Mouse (Mus musculus): Measurements from ENCODE around the gene Ccdc77. TPM values are rescaled to one million over a fixed set of nuclear protein-coding genes. Genes with fewer than 3 reads are reported as not detected.

Gene Ccdc77
- 12.9 TPM for total RNA-seq (2023)

DNA sequence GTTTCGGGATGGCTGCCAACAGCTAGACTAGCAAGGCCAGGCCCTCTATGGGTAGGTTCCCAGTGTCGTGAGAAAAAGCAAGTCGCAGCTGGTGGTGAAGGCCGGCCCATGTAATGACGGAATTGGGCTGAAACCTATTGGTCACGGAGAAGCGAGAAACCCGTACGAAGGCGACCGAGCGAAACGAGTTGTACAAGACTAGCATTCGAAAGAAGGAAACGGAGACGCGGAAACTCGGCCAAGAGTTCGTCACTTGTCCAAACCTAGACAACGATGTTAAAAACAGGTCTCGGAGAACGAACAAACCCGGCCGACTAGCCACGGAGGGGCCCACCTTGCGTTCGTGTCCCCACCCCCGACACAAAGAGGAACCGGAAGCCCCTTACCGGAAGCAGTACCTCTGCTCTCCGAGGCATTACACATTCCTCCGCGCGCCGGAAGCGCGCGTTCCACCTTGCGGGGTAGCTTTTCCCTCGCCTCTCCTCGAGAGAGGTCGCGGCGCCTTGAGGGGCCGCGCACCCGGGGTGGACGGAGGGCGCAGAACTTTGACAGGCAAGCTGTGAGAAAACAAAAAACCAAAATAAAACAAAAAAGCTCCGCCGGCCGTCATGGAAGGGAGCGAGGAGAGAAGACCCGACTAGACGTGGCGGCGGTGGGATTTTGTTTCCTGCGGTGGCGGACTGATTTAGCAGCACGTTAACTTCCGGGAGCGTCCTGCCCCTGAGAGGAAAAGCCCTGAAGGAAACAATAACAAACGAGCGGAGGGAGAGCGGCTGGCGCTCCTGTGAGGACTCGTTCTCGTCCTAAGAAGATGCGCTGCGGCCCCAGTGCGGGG is at the start of gene Ccdc77, which contains the start of gene Kdm5a:
Gene Ccdc77, minus strand, starts transcription at position 687 of the 835 bp plus-strand sequence.
Gene Kdm5a, plus strand, starts transcription at position 437 of the 835 bp plus-strand sequence.

DNA sequence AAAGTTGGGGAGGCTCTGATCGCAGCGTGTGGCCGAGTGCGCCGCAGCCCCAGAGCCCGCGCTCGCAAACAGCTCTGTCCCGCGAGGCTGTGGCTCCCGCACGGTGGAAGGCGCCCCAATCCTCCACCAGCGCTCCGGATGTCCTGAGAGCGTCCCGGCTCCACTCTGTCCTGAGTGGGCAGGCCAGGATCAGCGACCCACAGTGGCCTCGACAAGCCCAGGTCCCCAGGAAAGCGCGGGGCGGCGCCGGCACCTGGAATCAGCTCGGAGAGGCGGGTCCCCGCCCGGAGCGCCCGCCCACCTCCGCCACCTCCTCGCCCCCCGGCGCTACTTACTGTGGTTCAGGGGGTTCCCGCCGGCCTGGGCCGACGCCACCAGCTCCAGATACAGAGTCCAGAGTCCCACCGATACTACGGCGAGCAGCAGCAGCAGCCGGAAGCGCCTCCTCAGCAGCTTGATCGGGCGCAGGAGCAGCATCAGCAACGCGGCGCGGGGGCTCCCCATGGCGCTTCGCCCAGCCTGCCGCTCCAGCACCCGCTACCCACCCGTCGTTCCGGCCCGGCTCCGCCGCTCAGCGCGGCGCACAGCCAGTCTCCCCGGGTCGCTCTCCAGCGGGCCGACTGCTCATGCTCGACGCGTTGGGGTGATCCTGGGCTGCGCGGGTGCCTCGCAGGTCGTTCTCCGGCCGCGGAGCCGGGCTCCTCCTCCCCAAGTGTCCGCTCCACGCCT is 70.0 kb downstream of the Ccdc77 start, which contains the start of the genes D330020A13Rik and B4galnt3:
Gene D330020A13Rik, plus strand, starts transcription at position 309 of the 729 bp plus-strand sequence.
Gene B4galnt3, minus strand, starts transcription at position 504 of the 729 bp plus-strand sequence.

Other genes with a start within 250 kb of the Ccdc77 start
- not detected for gene D330020A13Rik, start 70.0 kb downstream of the Ccdc77 start, total RNA-seq (2023)
- gene B4galnt3, start 69.8 kb downstream of the Ccdc77 start, total RNA-seq (2023): not detected
- gene Kdm5a, start 250 bp downstream of the Ccdc77 start, total RNA-seq (2023): 147 TPM
- 208 TPM for gene Il17ra, start 98.9 kb upstream of the Ccdc77 start, total RNA-seq (2023)
- 0.65 TPM for gene Tmem121b, start 129.4 kb upstream of the Ccdc77 start, total RNA-seq (2023)
- gene Hdhd5, start 166.9 kb upstream of the Ccdc77 start, total RNA-seq (2023): 111 TPM